Mouse (Mus musculus) midbrain, postnatal 0 days (tissue): Measurements from ENCODE around the gene Ecsit. TPM values are rescaled to one million over a fixed set of nuclear protein-coding genes. Genes with fewer than 3 reads are reported as not detected.
"Not testable (repeated sequence)": the region's sequence is repeated elsewhere in the genome, so short reads cannot be mapped to it uniquely, and the experiment has no call there.

Source experiments
- ATAC-seq: fragments of 200-750 bp; cut with Nextera tagmentation; 2 replicates; pipeline ENCODE4 v1.8.0; 2017; ENCODE audit warnings: moderate number of reproducible peaks, mild to moderate bottlenecking, moderate TSS enrichment, moderate library complexity; ENCODE audit not compliant: low FRiP score
- DNase-seq: peaks from one replicate; pipeline ENCODE4 v3.0.0-alpha.2; 2015; ENCODE audit warnings: low spot score
- H3K27ac ChIP-seq: fragments of 300-500 bp; sonication (generic); 2 replicates; pipeline ENCODE4 v1.5.1; 2014; ENCODE audit warnings: low read depth, mild to moderate bottlenecking, low read length, mixed read lengths
- H3K27me3 ChIP-seq: fragments of 300-500 bp; sonication (generic); 2 replicates; pipeline ENCODE4 v1.6.1; 2014; ENCODE audit warnings: low read length, control low read depth, mixed read lengths; ENCODE audit not compliant: insufficient read depth
- H3K36me3 ChIP-seq: fragments of 300-500 bp; sonication (generic); 2 replicates; pipeline ENCODE4 v1.6.1; 2014; ENCODE audit warnings: low read length, control low read depth, mixed read lengths; ENCODE audit not compliant: insufficient read depth
- H3K4me1 ChIP-seq: fragments of 300-500 bp; sonication (generic); 2 replicates; pipeline ENCODE4 v1.6.1; 2014; ENCODE audit warnings: mild to moderate bottlenecking, control low read depth, antibody characterized with exemption, low read length, mixed read lengths; ENCODE audit not compliant: insufficient read depth
- H3K4me2 ChIP-seq: fragments of 300-500 bp; sonication (generic); 2 replicates; pipeline ENCODE4 v1.6.1; 2014; ENCODE audit warnings: low read depth, mild to moderate bottlenecking, low read length, mixed read lengths; ENCODE audit not compliant: poor library complexity, severe bottlenecking
- H3K4me3 ChIP-seq: fragments of 300-500 bp; sonication (generic); 2 replicates; pipeline ENCODE4 v1.5.1; 2014; ENCODE audit warnings: low read depth, mild to moderate bottlenecking, low read length, moderate library complexity
- H3K9ac ChIP-seq: fragments of 300-500 bp; sonication (generic); replicated peaks from 2 replicates; pipeline ENCODE4 v1.6.1; 2014; ENCODE audit warnings: mild to moderate bottlenecking, low read length, moderate library complexity, mixed read lengths; ENCODE audit not compliant: poor library complexity, severe bottlenecking
- H3K9me3 ChIP-seq: fragments of 300-500 bp; sonication (generic); 2 replicates; pipeline ENCODE4 v1.6.1; 2016; ENCODE audit warnings: low read length, control low read depth
- CTCF ChIP-seq: IDR thresholded peaks from 2 replicates; pipeline ENCODE4 v1.5.1; 2016; ENCODE audit warnings: antibody characterized with exemption, mild to moderate bottlenecking
- WGBS: fragments of 180-500 bp; shearing (Covaris S2); extraction: QIAGEN DNeasy Blood & Tissue Kit; methylation state at CpG from one replicate; pipeline ENCODE4 v1.1.7; 2014; 5-methylcytosine and 5-hydroxymethylcytosine counted together
- polyA plus RNA-seq: library from polyadenylated mRNA; unstranded; fragments of >200 nt; fragmentation: Nextera tagmentation; extraction: Ambion mirVana; gene quantifications from 2 replicates; pipeline ENCODE4 v1.2.1, GENCODE M21; 2015
- total RNA-seq: library from RNA; depleted of rRNA; stranded (reverse); fragments of >200 nt; gene quantifications from 2 replicates; pipeline ENCODE4 v1.2.3, GENCODE M21; 2014

The Ecsit gene
- total and polyA plus RNA-seq, 2 experiments from 2014 or later, result 55.0 to 56.3 TPM

- Histone ChIP-seq H3K9me3 (no peaks in the 10 kb centered on the region), H3K4me3 (peak overlapping the region; percentile 65), H3K27ac (peak overlapping the region; percentile 76; the same call in 1 of the 2 replicates), H3K9ac (peak overlapping the region; percentile 71), H3K4me1 (0 out of 2 replicates have a peak, but pooled peaks cover 4% of the 10 kb centered on the region), H3K36me3 (no peaks in the 10 kb centered on the region), H3K27me3 (no peaks in the 10 kb centered on the region), H3K4me2 (peak overlapping the region; percentile 67)
- 32% methylated on average over 4 of the region's 4 CpGs for WGBS
- DNase-seq, result no peak
- ATAC-seq, result no peak
- TF ChIP-seq CTCF, result no peak
Observed at GRCm38 (mm10) chr9:22084667-22085021, 594 bp downstream of the Ecsit start.

DNA sequence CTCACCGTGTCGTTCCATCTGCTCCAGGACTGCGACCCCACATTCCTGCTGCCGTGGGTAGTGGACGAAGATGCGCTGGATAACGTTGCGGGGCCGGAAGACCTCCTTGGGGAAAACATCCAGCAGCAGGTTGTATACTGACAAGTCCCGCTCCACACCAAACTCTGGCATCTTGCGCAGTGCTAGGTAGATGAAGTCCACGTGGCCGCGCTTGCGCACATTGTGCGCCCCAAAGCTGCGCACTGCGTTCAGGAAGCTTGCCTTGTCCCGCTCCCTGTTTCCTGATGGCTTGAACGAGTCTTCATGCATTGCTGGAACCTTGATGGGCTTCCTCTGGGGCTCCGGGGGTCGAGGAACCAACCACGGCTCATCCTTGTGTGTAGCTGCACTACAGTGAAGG lies 9.0 kb downstream of the Ecsit start:
- no peak for DNase-seq
- TF ChIP-seq CTCF, result no peak
- H3K9me3 ChIP-seq, result no peaks in the 10 kb centered on the region
- H3K36me3 ChIP-seq, result peaks cover 28% of the 10 kb centered on the region
- ATAC-seq, result no peak
- H3K9ac ChIP-seq, result no peak overlapping the region
- H3K27ac ChIP-seq, result no peak overlapping the region
- H3K4me2 ChIP-seq, result no peak overlapping the region
- no peak overlapping the region for H3K4me3 ChIP-seq
- WGBS, result 96% methylated on average over 23 of the region's 23 CpGs
- H3K27me3 ChIP-seq, result no peaks in the 10 kb centered on the region
- H3K4me1 ChIP-seq, result no peaks in the 10 kb centered on the region

DNA sequence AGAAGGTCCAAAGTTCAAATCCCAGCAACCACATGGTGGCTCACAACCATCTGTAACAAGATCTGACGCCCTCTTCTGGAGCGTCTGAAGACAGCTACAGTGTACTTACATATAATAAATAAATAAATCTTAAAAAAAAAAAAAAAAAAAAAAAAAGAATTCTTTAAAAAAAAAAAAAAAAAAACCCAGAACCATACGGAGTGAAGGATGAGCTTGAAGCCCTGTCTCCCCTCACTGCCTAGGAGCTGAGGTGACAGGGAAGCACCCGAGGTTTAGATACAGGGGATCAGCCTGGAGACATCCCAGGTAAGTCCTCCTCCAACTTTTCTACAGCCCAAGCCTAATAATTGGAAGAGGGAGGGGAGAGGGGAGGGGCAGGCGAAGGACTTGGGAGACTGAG lies 9.5 kb downstream of the Ecsit start:
- 83% methylated on average over 5 of the region's 5 CpGs for WGBS
- H3K4me3 ChIP-seq, H3K4me2 ChIP-seq, H3K9me3 ChIP-seq, H3K9ac ChIP-seq, H3K4me1 ChIP-seq, ATAC-seq, H3K27me3 ChIP-seq, H3K27ac ChIP-seq, DNase-seq: not testable (repeated sequence)
- peaks cover 28% of the 10 kb centered on the region for H3K36me3 ChIP-seq

DNA sequence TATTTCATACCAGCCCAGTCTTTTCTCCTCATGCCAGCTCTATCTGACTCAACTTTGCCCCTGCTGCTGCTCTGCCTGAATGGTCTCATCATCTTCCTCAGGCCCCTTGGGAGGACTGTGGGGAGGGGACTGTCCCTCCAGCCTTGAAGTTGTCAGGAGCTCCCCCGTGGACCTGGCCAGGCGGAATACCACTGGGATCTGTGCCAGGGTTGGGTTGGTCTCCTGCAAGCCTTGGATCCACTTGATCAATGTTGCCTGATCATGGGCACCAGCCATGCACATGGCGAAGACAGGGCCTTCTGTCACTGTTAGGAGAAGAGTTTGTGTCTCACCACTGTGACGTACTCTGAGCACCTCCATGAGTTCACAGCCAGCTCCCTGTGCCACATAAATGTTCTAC lies 13.0 kb downstream of the Ecsit start:
- Histone ChIP-seq H3K27ac (no peak overlapping the region), H3K9ac (no peak overlapping the region), H3K4me3 (no peak overlapping the region), H3K4me2 (no peak overlapping the region), H3K4me1 (peaks cover 6% of the 10 kb centered on the region; the same call in 1 of the 2 replicates), H3K36me3 (peaks cover 26% of the 10 kb centered on the region), H3K9me3 (no peaks in the 10 kb centered on the region), H3K27me3 (no peaks in the 10 kb centered on the region)
- TF ChIP-seq CTCF, result no peak
- no peak for ATAC-seq
- WGBS, result 92% methylated on average over 4 of the region's 4 CpGs
- DNase-seq, result no peak

- WGBS, result under 1% methylated on average over 61 of the region's 87 CpGs
- Histone ChIP-seq H3K27me3 (no peaks in the 10 kb centered on the region), H3K4me1 (peaks cover 6% of the 10 kb centered on the region; the same call in 1 of the 2 replicates), H3K9ac (peak within 1 kb of the TSS; percentile 83), H3K36me3 (peaks cover 25% of the 10 kb centered on the region), H3K27ac (peak within 1 kb of the TSS; percentile 93), H3K9me3 (no peaks in the 10 kb centered on the region), H3K4me2 (peak within 1 kb of the TSS; percentile 61), H3K4me3 (peak within 1 kb of the TSS; percentile 71)
- DNase-seq (peak; percentile 98), ATAC-seq (peak; percentile 96)
- peak; percentile 46 for TF ChIP-seq CTCF
Observed at GRCm38 (mm10) chr9:22070791-22071573, 14.3 kb downstream of the Ecsit start, which contains the start of the genes Gm49318 and Zfp653. Gene Gm49318 (minus strand): TSS chr9:22071259. Gene Zfp653 (minus strand): TSS chr9:22071376.

- H3K9ac ChIP-seq, result peak overlapping the region; percentile 83; the same call in 1 of the 2 replicates
- H3K4me2 ChIP-seq, result peak overlapping the region; percentile 61
- H3K27ac ChIP-seq, result peak overlapping the region; percentile 93
- 56% methylated on average over 4 of the region's 4 CpGs for WGBS
- no peaks in the 10 kb centered on the region for H3K27me3 ChIP-seq
- DNase-seq (peak; percentile 12), ATAC-seq (peak; percentile 3; the same call in 1 of the 2 replicates)
- H3K36me3 ChIP-seq, result peaks cover 32% of the 10 kb centered on the region
- peaks cover 6% of the 10 kb centered on the region; the same call in 1 of the 2 replicates for H3K4me1 ChIP-seq
- no peaks in the 10 kb centered on the region for H3K9me3 ChIP-seq
- H3K4me3 ChIP-seq, result peak overlapping the region; percentile 71
- no peak for TF ChIP-seq CTCF
Observed at GRCm38 (mm10) chr9:22069881-22070553, 15.2 kb downstream of the Ecsit start.
